Mouse (Mus musculus) megakaryocyte-erythroid progenitor cell, adult 5-6 weeks (primary cell): ENCODE data around the gene Ireb2. TPM values are rescaled to one million over a fixed set of nuclear protein-coding genes. Genes with fewer than 3 reads are reported as not detected.
"Not testable (repeated sequence)": the region's sequence is repeated elsewhere in the genome, so short reads cannot be mapped to it uniquely, and the experiment has no call there.

Source experiments
- ATAC-seq: replicated peaks from 2 replicates; pipeline ENCODE4 v1.8.0; 2016; ENCODE audit warnings: mild to moderate bottlenecking, inconsistent platforms; ENCODE audit not compliant: severe bottlenecking, poor library complexity, low FRiP score, low TSS enrichment
- total RNA-seq, 2 experiments: library from RNA; stranded (forward) in 1 of 2; stranded (reverse) in 1 of 2; fragments of 200-1000, 215-1000 nt in 1 of 2; fragments of >200 nt in 1 of 2; fragmentation: Nextera tagmentation in 1 of 2; gene quantifications; 2 replicates each; pipeline ENCODE4 v1.2.3; 2014 to 2017

Gene Ireb2
- total RNA-seq, 2 experiments from 2014 or later, result 17.2 to 46.6 TPM

GRCm38 (mm10) chr9:54878759-54879158 is 15.2 kb downstream of the Ireb2 start:
- ATAC-seq, result no peak

- no peak for ATAC-seq
Measured at GRCm38 (mm10) chr9:54892111-54892510, 28.5 kb downstream of the Ireb2 start.

GRCm38 (mm10) chr9:54897097-54897496 is 33.5 kb downstream of the Ireb2 start:
- ATAC-seq, result no peak

GRCm38 (mm10) chr9:54909446-54909845 is 45.9 kb downstream of the Ireb2 start:
- no peak for ATAC-seq

- no peak for ATAC-seq
Measured at GRCm38 (mm10) chr9:54915576-54915975, 52.0 kb downstream of the Ireb2 start.

GRCm38 (mm10) chr9:54916401-54916800 is 52.8 kb downstream of the Ireb2 start:
- no peak for ATAC-seq

GRCm38 (mm10) chr9:54917010-54917677 is 53.6 kb downstream of the Ireb2 start, which contains the start of gene Hykk:
Hykk (plus strand) TSS chr9:54917283.
- peak; percentile 97 for ATAC-seq

GRCm38 (mm10) chr9:54918191-54918590 is 54.6 kb downstream of the Ireb2 start:
- no peak for ATAC-seq

- ATAC-seq, result no peak
Measured at GRCm38 (mm10) chr9:54918781-54919180, 55.2 kb downstream of the Ireb2 start.

GRCm38 (mm10) chr9:54919946-54920345 is 56.4 kb downstream of the Ireb2 start:
- no peak for ATAC-seq

GRCm38 (mm10) chr9:54930741-54931140 is 67.2 kb downstream of the Ireb2 start:
- no peak for ATAC-seq

- ATAC-seq, result no peak
Measured at GRCm38 (mm10) chr9:54931765-54932164, 68.2 kb downstream of the Ireb2 start.

- no peak for ATAC-seq
Measured at GRCm38 (mm10) chr9:54932379-54932778, 68.8 kb downstream of the Ireb2 start.

GRCm38 (mm10) chr9:54942071-54942470 is 78.5 kb downstream of the Ireb2 start:
- no peak for ATAC-seq

GRCm38 (mm10) chr9:54944467-54944866 is 80.9 kb downstream of the Ireb2 start:
- no peak for ATAC-seq

GRCm38 (mm10) chr9:54946256-54946655 is 82.7 kb downstream of the Ireb2 start:
- ATAC-seq, result no peak

- ATAC-seq, result no peak
Measured at GRCm38 (mm10) chr9:54949465-54949864, 85.9 kb downstream of the Ireb2 start.

- not testable (repeated sequence) for ATAC-seq
Measured at GRCm38 (mm10) chr9:54950162-54950561, 86.6 kb downstream of the Ireb2 start.

GRCm38 (mm10) chr9:54950575-54951321 is 87.2 kb downstream of the Ireb2 start, which contains the start of the genes Psma4 and AY074887:
Psma4 (plus strand) TSS chr9:54950790.
AY074887 (minus strand) TSS chr9:54950998.
- ATAC-seq, result peak; percentile 98

- no peak for ATAC-seq
Measured at GRCm38 (mm10) chr9:54961059-54961458, 97.5 kb downstream of the Ireb2 start.
